Mouse (Mus musculus) hindbrain, embryonic 11.5 days (tissue): ENCODE measurements around the gene Zdhhc18. TPM values are rescaled to one million over a fixed set of nuclear protein-coding genes. Genes with fewer than 3 reads are reported as not detected.

ENCODE experiments used
- ATAC-seq: fragments of 200-750 bp; cut with Nextera tagmentation; 2 replicates; pipeline ENCODE4 v1.8.0; 2017; ENCODE audit warnings: mild to moderate bottlenecking, moderate TSS enrichment, moderate library complexity; ENCODE audit not compliant: low FRiP score
- DNase-seq: peaks from one replicate; pipeline ENCODE4 v3.0.0-alpha.2; 2015; ENCODE audit warnings: low spot score
- H3K27ac ChIP-seq: fragments of 300-500 bp; sonication (generic); 2 replicates; pipeline ENCODE4 v1.5.1; 2014; ENCODE audit warnings: mild to moderate bottlenecking, low read depth, low read length
- H3K27me3 ChIP-seq: fragments of 300-500 bp; sonication (generic); 2 replicates; pipeline ENCODE4 v1.6.1; 2014; ENCODE audit warnings: mild to moderate bottlenecking, low read length, moderate library complexity, mixed read lengths; ENCODE audit not compliant: control insufficient read depth, insufficient read depth
- H3K36me3 ChIP-seq: fragments of 300-500 bp; sonication (generic); 2 replicates; pipeline ENCODE4 v1.6.1; 2014; ENCODE audit warnings: mild to moderate bottlenecking, low read length, moderate library complexity, mixed read lengths; ENCODE audit not compliant: control insufficient read depth, insufficient read depth
- H3K4me1 ChIP-seq: fragments of 300-500 bp; sonication (generic); replicated peaks from 2 replicates; pipeline ENCODE4 v1.6.1; 2014; ENCODE audit warnings: low read length, mixed read lengths; ENCODE audit not compliant: control insufficient read depth, insufficient read depth
- H3K4me2 ChIP-seq: fragments of 300-500 bp; sonication (generic); replicated peaks from 2 replicates; pipeline ENCODE4 v1.6.1; 2014; ENCODE audit warnings: mild to moderate bottlenecking, low read depth, low read length
- H3K4me3 ChIP-seq: fragments of 300-500 bp; sonication (generic); 2 replicates; pipeline ENCODE4 v1.5.1; 2014; ENCODE audit warnings: low read depth, low read length
- H3K9ac ChIP-seq: fragments of 300-500 bp; sonication (generic); 2 replicates; pipeline ENCODE4 v1.6.1; 2014; ENCODE audit warnings: low read depth, low read length
- H3K9me3 ChIP-seq: fragments of 300-500 bp; sonication (generic); 2 replicates; pipeline ENCODE4 v1.6.1; 2016; ENCODE audit warnings: low read length; ENCODE audit not compliant: control insufficient read depth
- WGBS: fragments of 180-500 bp; shearing (Covaris S2); extraction: QIAGEN DNeasy Blood & Tissue Kit; methylation state at CpG from one replicate; pipeline ENCODE4 v1.1.7; 2014; 5-methylcytosine and 5-hydroxymethylcytosine counted together
- polyA plus RNA-seq: library from polyadenylated mRNA; unstranded; fragments of >200 nt; fragmentation: Nextera tagmentation; extraction: Ambion mirVana; gene quantifications from 2 replicates; pipeline ENCODE4 v1.2.1, GENCODE M21; 2014

Gene Zdhhc18
- polyA plus RNA-seq, 1 experiment from 2014 or later = 2.8 TPM

- Histone ChIP-seq H3K9me3 (no peaks in the 10 kb centered on the region), H3K4me3 (no peak overlapping the region), H3K4me2 (no peak overlapping the region), H3K4me1 (no peaks in the 10 kb centered on the region), H3K27ac (no peak overlapping the region), H3K36me3 (peaks cover under 1% of the 10 kb centered on the region; the same call in 1 of the 2 replicates), H3K9ac (no peak overlapping the region), H3K27me3 (peaks cover 5% of the 10 kb centered on the region; the same call in 1 of the 2 replicates)
- DNase-seq (no peak), ATAC-seq (no peak)
- 70% methylated on average over 10 of the region's 10 CpGs for WGBS
Observed at GRCm38 (mm10) chr4:133607284-133607683, 42.7 kb downstream of the Zdhhc18 start.

- H3K27me3 ChIP-seq = peaks cover 17% of the 10 kb centered on the region
- DNase-seq (no peak), ATAC-seq (no peak)
- WGBS = 54% methylated on average over 9 of the region's 9 CpGs
- no peaks in the 10 kb centered on the region for H3K4me1 ChIP-seq
- H3K36me3 ChIP-seq = no peaks in the 10 kb centered on the region
- no peak overlapping the region for H3K27ac ChIP-seq
- no peaks in the 10 kb centered on the region for H3K9me3 ChIP-seq
- no peak overlapping the region for H3K4me2 ChIP-seq
- H3K4me3 ChIP-seq = no peak overlapping the region
- H3K9ac ChIP-seq = no peak overlapping the region
Observed at GRCm38 (mm10) chr4:133605330-133605729, 44.6 kb downstream of the Zdhhc18 start.

- no peak overlapping the region for H3K9ac ChIP-seq
- WGBS = 63% methylated on average over 6 of the region's 6 CpGs
- ATAC-seq = no peak
- H3K4me3 ChIP-seq = no peak overlapping the region
- no peak for DNase-seq
- no peaks in the 10 kb centered on the region for H3K9me3 ChIP-seq
- no peaks in the 10 kb centered on the region for H3K36me3 ChIP-seq
- H3K4me1 ChIP-seq = no peaks in the 10 kb centered on the region
- no peak overlapping the region for H3K4me2 ChIP-seq
- H3K27me3 ChIP-seq = peaks cover 22% of the 10 kb centered on the region
- no peak overlapping the region for H3K27ac ChIP-seq
Observed at GRCm38 (mm10) chr4:133604856-133605255, 45.1 kb downstream of the Zdhhc18 start.

- Histone ChIP-seq H3K36me3 (no peaks in the 10 kb centered on the region), H3K4me2 (no peak overlapping the region), H3K4me3 (no peak overlapping the region), H3K4me1 (no peaks in the 10 kb centered on the region; the same call in 1 of the 2 replicates), H3K9me3 (no peaks in the 10 kb centered on the region), H3K9ac (no peak overlapping the region), H3K27ac (no peak overlapping the region), H3K27me3 (peaks cover 29% of the 10 kb centered on the region)
- DNase-seq = no peak
- 84% methylated on average over 7 of the region's 7 CpGs for WGBS
- ATAC-seq = no peak
Observed at GRCm38 (mm10) chr4:133604175-133604574, 45.8 kb downstream of the Zdhhc18 start.

- no peak overlapping the region for H3K9ac ChIP-seq
- H3K9me3 ChIP-seq = no peaks in the 10 kb centered on the region
- DNase-seq (no peak), ATAC-seq (no peak)
- no peak overlapping the region for H3K4me3 ChIP-seq
- H3K27me3 ChIP-seq = peaks cover 40% of the 10 kb centered on the region
- 94% methylated on average over 5 of the region's 5 CpGs for WGBS
- H3K36me3 ChIP-seq = no peaks in the 10 kb centered on the region
- no peaks in the 10 kb centered on the region; the same call in 1 of the 2 replicates for H3K4me1 ChIP-seq
- H3K27ac ChIP-seq = no peak overlapping the region
- H3K4me2 ChIP-seq = no peak overlapping the region
Observed at GRCm38 (mm10) chr4:133603056-133603455, 46.9 kb downstream of the Zdhhc18 start.

- H3K9me3 ChIP-seq = no peaks in the 10 kb centered on the region
- WGBS = 1% methylated on average over 16 of the region's 16 CpGs
- peaks cover 40% of the 10 kb centered on the region for H3K27me3 ChIP-seq
- DNase-seq = peak; percentile 39
- no peak for ATAC-seq
- no peak within 1 kb of the TSS for H3K27ac ChIP-seq
- H3K4me3 ChIP-seq = 0 out of 2 replicates have a peak within 1 kb of the TSS, but pooled peaks have one; percentile 12
- no peak within 1 kb of the TSS for H3K9ac ChIP-seq
- H3K4me1 ChIP-seq = no peaks in the 10 kb centered on the region; the same call in 1 of the 2 replicates
- no peaks in the 10 kb centered on the region for H3K36me3 ChIP-seq
- H3K4me2 ChIP-seq = no peak within 1 kb of the TSS
Observed at GRCm38 (mm10) chr4:133601721-133602218, 48.2 kb downstream of the Zdhhc18 start, which contains the start of gene Sfn. Sfn (minus strand) TSS chr4:133602168.

GRCm38 (mm10) chr4:133600306-133600705, 49.6 kb downstream of the Zdhhc18 start:
- Histone ChIP-seq H3K36me3 (no peaks in the 10 kb centered on the region), H3K4me1 (no peaks in the 10 kb centered on the region; the same call in 1 of the 2 replicates), H3K4me2 (peak overlapping the region; percentile 86), H3K9me3 (no peaks in the 10 kb centered on the region), H3K27me3 (peaks cover 40% of the 10 kb centered on the region), H3K9ac (no peak overlapping the region), H3K27ac (no peak overlapping the region), H3K4me3 (no peak overlapping the region)
- no peak for ATAC-seq
- WGBS = 17% methylated on average over 9 of the region's 9 CpGs
- DNase-seq = peak; percentile 19

- H3K4me3 ChIP-seq = peak overlapping the region; percentile 41
- peaks cover 40% of the 10 kb centered on the region for H3K27me3 ChIP-seq
- H3K9ac ChIP-seq = peak overlapping the region; percentile 38; the same call in 1 of the 2 replicates
- H3K4me2 ChIP-seq = peak overlapping the region; percentile 86
- DNase-seq (peak; percentile 83), ATAC-seq (peak; percentile 92)
- no peaks in the 10 kb centered on the region for H3K36me3 ChIP-seq
- H3K9me3 ChIP-seq = no peaks in the 10 kb centered on the region
- under 1% methylated on average over 49 of the region's 50 CpGs for whole genome bisulfite sequencing
- no peak overlapping the region for H3K27ac ChIP-seq
- H3K4me1 ChIP-seq = no peaks in the 10 kb centered on the region; the same call in 1 of the 2 replicates
Observed at GRCm38 (mm10) chr4:133599571-133600073, 50.3 kb downstream of the Zdhhc18 start.

GRCm38 (mm10) chr4:133599116-133599515, 50.8 kb downstream of the Zdhhc18 start:
- Histone ChIP-seq H3K4me1 (no peaks in the 10 kb centered on the region; the same call in 1 of the 2 replicates), H3K4me3 (peak overlapping the region; percentile 41), H3K27me3 (peaks cover 40% of the 10 kb centered on the region), H3K9me3 (no peaks in the 10 kb centered on the region), H3K4me2 (peak overlapping the region; percentile 86), H3K9ac (peak overlapping the region; percentile 38; the same call in 1 of the 2 replicates), H3K36me3 (no peaks in the 10 kb centered on the region), H3K27ac (no peak overlapping the region)
- ATAC-seq = no peak
- no peak for DNase-seq
- WGBS = 32% methylated on average over 7 of the region's 7 CpGs
